Mouse (Mus musculus) limb, embryonic 13.5 days (tissue): ENCODE measurements around the gene Gm29110. TPM values are rescaled to one million over a fixed set of nuclear protein-coding genes. Genes with fewer than 3 reads are reported as not detected.
"Not testable (repeated sequence)": the region's sequence is repeated elsewhere in the genome, so short reads cannot be mapped to it uniquely, and the experiment has no call there.

ENCODE experiments used
- ATAC-seq: fragments of 200-750 bp; cut with Nextera tagmentation; 2 replicates; pipeline ENCODE4 v1.8.0; 2017; ENCODE audit warnings: low read depth, moderate number of reproducible peaks, moderate TSS enrichment; ENCODE audit not compliant: low FRiP score
- H3K27ac ChIP-seq: fragments of 300-500 bp; sonication (generic); 2 replicates; pipeline ENCODE4 v1.5.1; 2015; ENCODE audit warnings: inconsistent platforms, mild to moderate bottlenecking, moderate library complexity
- H3K27me3 ChIP-seq: fragments of 300-500 bp; sonication (generic); 2 replicates; pipeline ENCODE4 v1.6.1; 2015; ENCODE audit warnings: mild to moderate bottlenecking, inconsistent platforms
- H3K36me3 ChIP-seq: fragments of 300-500 bp; sonication (generic); 2 replicates; pipeline ENCODE4 v1.6.1; 2015; ENCODE audit warnings: inconsistent platforms, mild to moderate bottlenecking, moderate library complexity
- H3K4me1 ChIP-seq: fragments of 300-500 bp; sonication (generic); 2 replicates; pipeline ENCODE4 v1.6.1; 2015; ENCODE audit warnings: inconsistent platforms
- H3K4me2 ChIP-seq: fragments of 300-500 bp; sonication (generic); replicated peaks from 2 replicates; pipeline ENCODE4 v1.6.1; 2015; ENCODE audit warnings: inconsistent platforms, mild to moderate bottlenecking, moderate library complexity
- H3K4me3 ChIP-seq: fragments of 300-500 bp; sonication (generic); 2 replicates; pipeline ENCODE4 v1.5.1; 2015; ENCODE audit warnings: moderate library complexity, mild to moderate bottlenecking, inconsistent platforms
- H3K9ac ChIP-seq: fragments of 300-500 bp; sonication (generic); 2 replicates; pipeline ENCODE4 v1.6.1; 2015; ENCODE audit warnings: mild to moderate bottlenecking, inconsistent platforms
- H3K9me3 ChIP-seq: fragments of 300-500 bp; sonication (generic); 2 replicates; pipeline ENCODE4 v1.6.1; 2016; ENCODE audit warnings: inconsistent platforms
- WGBS: fragments of 180-500 bp; shearing (Covaris S2); methylation state at CpG from one replicate; pipeline ENCODE4 v1.1.7; 2015; 5-methylcytosine and 5-hydroxymethylcytosine counted together
- polyA plus RNA-seq: library from polyadenylated mRNA; unstranded; fragments of >200 nt; fragmentation: Nextera tagmentation; extraction: Ambion mirVana; gene quantifications from 2 replicates; pipeline ENCODE4 v1.2.1, GENCODE M21; 2015

Gm29110 gene
- polyA plus RNA-seq: not detected in 2 replicates

GRCm38 (mm10) chrY:74470231-74470630 lies at the start of gene Gm29110:
Gene Gm29110 (plus strand): TSS chrY:74470531.
- not testable (repeated sequence) for H3K4me2 ChIP-seq, H3K36me3 ChIP-seq, H3K27me3 ChIP-seq, H3K27ac ChIP-seq, ATAC-seq, H3K9ac ChIP-seq, H3K4me3 ChIP-seq, H3K4me1 ChIP-seq, H3K9me3 ChIP-seq
- 68% methylated on average over 2 of the region's 6 CpGs for WGBS

Other genes with a start within 250 kb of the Gm29110 start
- gene Gm21913, start 153.4 kb downstream of the Gm29110 start, polyA plus RNA-seq: not detected in 2 replicates